Mouse (Mus musculus) limb, embryonic 10.5 days (tissue): Measurements from ENCODE around the gene Psmd11. TPM values are rescaled to one million over a fixed set of nuclear protein-coding genes. Genes with fewer than 3 reads are reported as not detected.

Source experiments
- polyA plus RNA-seq: library from polyadenylated mRNA; unstranded; fragments of >200 nt; fragmentation: Nextera tagmentation; extraction: Ambion mirVana; gene quantifications from 2 replicates; pipeline ENCODE4 v1.2.1, GENCODE M21; 2016

Psmd11 gene
- polyA plus RNA-seq, 1 experiment from 2014 or later: 362 TPM

Other genes starting within 250 kb of the Psmd11 start
- gene Rnf135, start 244.8 kb upstream of the Psmd11 start, polyA plus RNA-seq: 4.2 and 5.0 TPM in 2 replicates
- 51.9 and 53.4 TPM in 2 replicates for gene Rhot1, start 219.6 kb upstream of the Psmd11 start, polyA plus RNA-seq
- 0.34 and 0.85 TPM in 2 replicates for gene Rhbdl3, start 127.7 kb upstream of the Psmd11 start, polyA plus RNA-seq
- 21.3 and 25.0 TPM in 2 replicates for gene 5730455P16Rik, start 50.6 kb upstream of the Psmd11 start, polyA plus RNA-seq
- 295 and 314 TPM in 2 replicates for gene Zfp207, start 45.3 kb upstream of the Psmd11 start, polyA plus RNA-seq
- 1.4 and 1.6 TPM in 2 replicates for gene Cdk5r1, start 48.4 kb downstream of the Psmd11 start, polyA plus RNA-seq